Mouse (Mus musculus): ENCODE results near the gene Olfr786. TPM values are rescaled to one million over a fixed set of nuclear protein-coding genes. Genes with fewer than 3 reads are reported as not detected.

Gene Olfr786
- polyA plus RNA-seq, 2 experiments = not detected

DNA sequence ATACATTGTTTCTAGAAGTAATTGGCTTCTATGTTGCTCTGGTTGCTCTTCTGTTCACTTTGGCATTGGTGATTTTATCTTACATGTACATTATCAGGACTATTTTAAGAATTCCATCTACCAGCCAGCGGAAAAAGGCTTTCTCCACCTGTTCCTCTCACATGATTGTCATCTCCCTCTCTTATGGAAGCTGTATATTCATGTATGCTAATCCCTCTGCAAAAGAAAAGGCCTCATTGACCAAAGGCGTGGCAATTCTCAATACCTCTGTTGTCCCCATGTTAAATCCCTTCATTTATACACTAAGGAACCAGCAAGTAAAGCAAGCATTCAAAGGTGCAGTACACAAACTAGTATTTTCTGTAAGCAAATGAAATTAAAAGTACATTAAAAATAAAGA lies 46.1 kb downstream of the Olfr786 start:
- Histone ChIP-seq H3K27me3 (ENCODE audit: control insufficient read depth, insufficient read depth, low read length) (no peaks in the 10 kb centered on the region), H3K36me3 (ENCODE audit: control insufficient read depth, insufficient read depth, low read length) (no peaks in the 10 kb centered on the region), H3K4me2 (replicated peaks; ENCODE audit: low read depth, low read length, severe bottlenecking) (no peak overlapping the region), H3K27ac (replicated peaks; ENCODE audit: low read depth, low read length) (no peak overlapping the region), H3K9me3 (ENCODE audit: control insufficient read depth, low read length) (no peaks in the 10 kb centered on the region), H3K4me3 (replicated peaks; ENCODE audit: low read length) (no peak overlapping the region), H3K4me1 (ENCODE audit: control insufficient read depth, insufficient read depth, low read length) (no peaks in the 10 kb centered on the region), H3K9ac (ENCODE audit: low read depth, low read length, severe bottlenecking) (no peak overlapping the region)
- no peak for TF ChIP-seq POLR2A (IDR thresholded peaks at IDR 0.05; ENCODE audit: borderline replicate concordance, extremely low read depth, insufficient read depth, insufficient read length)
- DNase-seq (ENCODE audit: low spot score) (no peak), ATAC-seq (ENCODE audit: low FRiP score, low read depth) (no peak)
- WGBS = 71% methylated on average over 2 of the region's 2 CpGs

DNA sequence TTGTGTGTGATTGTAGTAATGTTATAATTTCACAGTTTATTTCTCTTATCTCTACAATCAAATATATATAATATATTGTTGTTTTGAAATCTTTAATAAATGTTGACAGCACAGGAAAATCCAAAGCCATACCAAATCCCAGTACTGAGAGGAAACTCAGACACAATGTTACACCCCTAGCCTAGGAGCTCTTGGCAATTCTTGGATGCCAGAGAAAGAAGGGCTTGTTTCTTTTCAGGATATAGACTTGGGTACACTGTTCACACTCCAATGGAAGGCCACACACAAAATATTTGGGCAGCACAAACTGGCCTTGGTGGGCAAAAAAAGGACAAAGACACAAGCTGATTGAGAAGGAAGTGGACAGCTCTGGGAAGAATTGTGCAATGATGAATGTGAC lies 46.6 kb downstream of the Olfr786 start:
- no peak overlapping the region for H3K27ac ChIP-seq (replicated peaks; ENCODE audit: low read depth, low read length)
- TF ChIP-seq POLR2A (IDR thresholded peaks at IDR 0.05; ENCODE audit: borderline replicate concordance, extremely low read depth, insufficient read depth, insufficient read length) = no peak
- H3K4me1 ChIP-seq (ENCODE audit: control insufficient read depth, insufficient read depth, low read length) = no peaks in the 10 kb centered on the region
- H3K9ac ChIP-seq (ENCODE audit: low read depth, low read length, severe bottlenecking) = no peak overlapping the region
- no peaks in the 10 kb centered on the region for H3K36me3 ChIP-seq (ENCODE audit: control insufficient read depth, insufficient read depth, low read length)
- ATAC-seq (ENCODE audit: low FRiP score, low read depth) = no peak
- H3K9me3 ChIP-seq (ENCODE audit: control insufficient read depth, low read length) = no peaks in the 10 kb centered on the region
- no peak for DNase-seq (ENCODE audit: low spot score)
- no peaks in the 10 kb centered on the region for H3K27me3 ChIP-seq (ENCODE audit: control insufficient read depth, insufficient read depth, low read length)
- no peak overlapping the region for H3K4me2 ChIP-seq (replicated peaks; ENCODE audit: low read depth, low read length, severe bottlenecking)
- no peak overlapping the region for H3K4me3 ChIP-seq (replicated peaks; ENCODE audit: low read length)

DNA sequence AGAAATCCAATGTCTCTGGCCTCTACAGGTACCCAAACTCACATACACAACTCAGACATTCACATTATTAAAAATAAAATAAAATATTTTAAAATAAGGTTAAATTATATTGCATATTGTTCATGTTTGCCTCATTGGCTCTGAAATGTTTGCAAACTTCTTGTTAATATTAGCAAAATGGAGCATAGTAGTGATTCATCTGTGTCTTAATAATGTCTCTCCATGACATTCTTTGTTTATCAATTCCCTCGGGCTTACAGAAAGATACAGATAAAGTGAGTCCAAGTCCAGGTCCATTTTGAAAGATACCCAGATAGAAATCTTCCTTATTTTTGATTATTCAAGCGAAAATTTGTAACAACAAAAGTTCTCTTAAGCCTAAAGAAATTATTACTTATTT lies 57.3 kb downstream of the Olfr786 start, which contains the start of gene Olfr789:
TSS of gene Olfr789 (plus strand) at position 301 of the 400 bp plus-strand sequence.
- no peak within 1 kb of the TSS for H3K27ac ChIP-seq (replicated peaks; ENCODE audit: low read depth, low read length)
- H3K4me3 ChIP-seq (replicated peaks; ENCODE audit: low read length) = no peak within 1 kb of the TSS
- no peaks in the 10 kb centered on the region for H3K27me3 ChIP-seq (ENCODE audit: control insufficient read depth, insufficient read depth, low read length)
- 67% methylated on average over 2 of the region's 2 CpGs for WGBS
- H3K9me3 ChIP-seq (ENCODE audit: control insufficient read depth, low read length) = no peaks in the 10 kb centered on the region
- TF ChIP-seq POLR2A (IDR thresholded peaks at IDR 0.05; ENCODE audit: borderline replicate concordance, extremely low read depth, insufficient read depth, insufficient read length) = no peak
- H3K36me3 ChIP-seq (ENCODE audit: control insufficient read depth, insufficient read depth, low read length) = no peaks in the 10 kb centered on the region
- no peak within 1 kb of the TSS for H3K4me2 ChIP-seq (replicated peaks; ENCODE audit: low read depth, low read length, severe bottlenecking)
- H3K9ac ChIP-seq (ENCODE audit: low read depth, low read length, severe bottlenecking) = no peak within 1 kb of the TSS
- no peak for DNase-seq (ENCODE audit: low spot score)
- H3K4me1 ChIP-seq (ENCODE audit: control insufficient read depth, insufficient read depth, low read length) = no peaks in the 10 kb centered on the region
- no peak for ATAC-seq (ENCODE audit: low FRiP score, low read depth)

Other genes with a start within 250 kb of the Olfr786 start
- not detected in 2 replicates for gene Olfr772, start 249.4 kb upstream of the Olfr786 start, polyA plus RNA-seq (2012; rRNA removed)
- gene Olfr772, start 249.4 kb upstream of the Olfr786 start, polyA plus RNA-seq (2014; fragmentation: Nextera tagmentation; extraction: Ambion mirVana) = not detected in 2 replicates
- gene Olfr773, start 239.9 kb upstream of the Olfr786 start, polyA plus RNA-seq (2012; rRNA removed) = not detected in 2 replicates
- not detected in 2 replicates for gene Olfr773, start 239.9 kb upstream of the Olfr786 start, polyA plus RNA-seq (2014; fragmentation: Nextera tagmentation; extraction: Ambion mirVana)
- not detected in 2 replicates for gene Olfr774, start 191.1 kb upstream of the Olfr786 start, polyA plus RNA-seq (2012; rRNA removed)
- not detected in 2 replicates for gene Olfr774, start 191.1 kb upstream of the Olfr786 start, polyA plus RNA-seq (2014; fragmentation: Nextera tagmentation; extraction: Ambion mirVana)
- not detected in 2 replicates for gene Olfr775, start 178.9 kb upstream of the Olfr786 start, polyA plus RNA-seq (2012; rRNA removed)
- not detected in 2 replicates for gene Olfr775, start 178.9 kb upstream of the Olfr786 start, polyA plus RNA-seq (2014; fragmentation: Nextera tagmentation; extraction: Ambion mirVana)
- not detected in 2 replicates for gene Olfr776, start 168.2 kb upstream of the Olfr786 start, polyA plus RNA-seq (2012; rRNA removed)
- gene Olfr776, start 168.2 kb upstream of the Olfr786 start, polyA plus RNA-seq (2014; fragmentation: Nextera tagmentation; extraction: Ambion mirVana) = not detected in 2 replicates
- gene Olfr777, start 155.8 kb upstream of the Olfr786 start, polyA plus RNA-seq (2012; rRNA removed) = not detected in 2 replicates
- not detected in 2 replicates for gene Olfr777, start 155.8 kb upstream of the Olfr786 start, polyA plus RNA-seq (2014; fragmentation: Nextera tagmentation; extraction: Ambion mirVana)
- not detected in 2 replicates for gene Olfr780, start 109.2 kb upstream of the Olfr786 start, polyA plus RNA-seq (2012; rRNA removed)
- gene Olfr780, start 109.2 kb upstream of the Olfr786 start, polyA plus RNA-seq (2014; fragmentation: Nextera tagmentation; extraction: Ambion mirVana) = not detected in 2 replicates
- not detected in 2 replicates for gene Olfr781, start 98.5 kb upstream of the Olfr786 start, polyA plus RNA-seq (2012; rRNA removed)
- gene Olfr781, start 98.5 kb upstream of the Olfr786 start, polyA plus RNA-seq (2014; fragmentation: Nextera tagmentation; extraction: Ambion mirVana) = not detected in 2 replicates
- gene Olfr782, start 78.5 kb upstream of the Olfr786 start, polyA plus RNA-seq (2012; rRNA removed) = not detected in 2 replicates
- not detected in 2 replicates for gene Olfr782, start 78.5 kb upstream of the Olfr786 start, polyA plus RNA-seq (2014; fragmentation: Nextera tagmentation; extraction: Ambion mirVana)
- gene Olfr784, start 43.2 kb upstream of the Olfr786 start, polyA plus RNA-seq (2012; rRNA removed) = 0.04 TPM in 1 of 2 replicates, not detected in the other
- 0.12 and 0.15 TPM in 2 replicates for gene Olfr784, start 43.2 kb upstream of the Olfr786 start, polyA plus RNA-seq (2014; fragmentation: Nextera tagmentation; extraction: Ambion mirVana)
- not detected in 2 replicates for gene Olfr785, start 21.9 kb upstream of the Olfr786 start, polyA plus RNA-seq (2012; rRNA removed)
- not detected in 2 replicates for gene Olfr785, start 21.9 kb upstream of the Olfr786 start, polyA plus RNA-seq (2014; fragmentation: Nextera tagmentation; extraction: Ambion mirVana)
- gene Olfr787, start 34.6 kb downstream of the Olfr786 start, polyA plus RNA-seq (2012; rRNA removed) = not detected in 2 replicates
- gene Olfr787, start 34.6 kb downstream of the Olfr786 start, polyA plus RNA-seq (2014; fragmentation: Nextera tagmentation; extraction: Ambion mirVana) = not detected in 2 replicates
- gene Olfr788, start 43.7 kb downstream of the Olfr786 start, polyA plus RNA-seq (2012; rRNA removed) = not detected in 2 replicates
- not detected in 2 replicates for gene Olfr788, start 43.7 kb downstream of the Olfr786 start, polyA plus RNA-seq (2014; fragmentation: Nextera tagmentation; extraction: Ambion mirVana)
- gene Olfr789, start 57.4 kb downstream of the Olfr786 start, polyA plus RNA-seq (2012; rRNA removed) = not detected in 2 replicates
- not detected in 2 replicates for gene Olfr789, start 57.4 kb downstream of the Olfr786 start, polyA plus RNA-seq (2014; fragmentation: Nextera tagmentation; extraction: Ambion mirVana)
- gene Olfr790, start 71.2 kb downstream of the Olfr786 start, polyA plus RNA-seq (2012; rRNA removed) = not detected in 2 replicates
- not detected in 2 replicates for gene Olfr790, start 71.2 kb downstream of the Olfr786 start, polyA plus RNA-seq (2014; fragmentation: Nextera tagmentation; extraction: Ambion mirVana)
- not detected in 2 replicates for gene Olfr791, start 94.5 kb downstream of the Olfr786 start, polyA plus RNA-seq (2012; rRNA removed)
- gene Olfr791, start 94.5 kb downstream of the Olfr786 start, polyA plus RNA-seq (2014; fragmentation: Nextera tagmentation; extraction: Ambion mirVana) = not detected in 2 replicates
- not detected in 2 replicates for gene Olfr792, start 111.9 kb downstream of the Olfr786 start, polyA plus RNA-seq (2012; rRNA removed)
- gene Olfr792, start 111.9 kb downstream of the Olfr786 start, polyA plus RNA-seq (2014; fragmentation: Nextera tagmentation; extraction: Ambion mirVana) = not detected in 2 replicates
- not detected in 2 replicates for gene Olfr794, start 140.3 kb downstream of the Olfr786 start, polyA plus RNA-seq (2012; rRNA removed)
- gene Olfr794, start 140.3 kb downstream of the Olfr786 start, polyA plus RNA-seq (2014; fragmentation: Nextera tagmentation; extraction: Ambion mirVana) = not detected in 2 replicates
- not detected in 2 replicates for gene Olfr796, start 185.3 kb downstream of the Olfr786 start, polyA plus RNA-seq (2012; rRNA removed)
- gene Olfr796, start 185.3 kb downstream of the Olfr786 start, polyA plus RNA-seq (2014; fragmentation: Nextera tagmentation; extraction: Ambion mirVana) = not detected in 2 replicates
- not detected in 2 replicates for gene Olfr798, start 200.6 kb downstream of the Olfr786 start, polyA plus RNA-seq (2012; rRNA removed)
- not detected in 2 replicates for gene Olfr798, start 200.6 kb downstream of the Olfr786 start, polyA plus RNA-seq (2014; fragmentation: Nextera tagmentation; extraction: Ambion mirVana)
- not detected in 2 replicates for gene Olfr799, start 210.2 kb downstream of the Olfr786 start, polyA plus RNA-seq (2012; rRNA removed)
- gene Olfr799, start 210.2 kb downstream of the Olfr786 start, polyA plus RNA-seq (2014; fragmentation: Nextera tagmentation; extraction: Ambion mirVana) = not detected in 2 replicates
- gene Olfr800, start 230.4 kb downstream of the Olfr786 start, polyA plus RNA-seq (2012; rRNA removed) = not detected in 2 replicates
- gene Olfr800, start 230.4 kb downstream of the Olfr786 start, polyA plus RNA-seq (2014; fragmentation: Nextera tagmentation; extraction: Ambion mirVana) = not detected in 2 replicates
- gene Olfr801, start 246.6 kb downstream of the Olfr786 start, polyA plus RNA-seq (2012; rRNA removed) = not detected in 2 replicates
- not detected in 2 replicates for gene Olfr801, start 246.6 kb downstream of the Olfr786 start, polyA plus RNA-seq (2014; fragmentation: Nextera tagmentation; extraction: Ambion mirVana)